Mouse (Mus musculus) hematopoietic stem cell, adult 5-6 weeks (primary cell): ENCODE data around the gene Arrdc2. TPM values are rescaled to one million over a fixed set of nuclear protein-coding genes. Genes with fewer than 3 reads are reported as not detected.
"Not testable (repeated sequence)": the region's sequence is repeated elsewhere in the genome, so short reads cannot be mapped to it uniquely, and the experiment has no call there.

Experiments used
- ATAC-seq, 2 experiments: fragments of 125-278 bp in 1 of 2; replicated peaks in 1 of 2; 2 replicates each; pipeline ENCODE4 v1.8.0; 2016 to 2017; ENCODE audit warnings: inconsistent platforms in 2 of 2, mild to moderate bottlenecking in 2 of 2, moderate number of reproducible peaks in 2 of 2, low read depth in 1 of 2, moderate TSS enrichment in 1 of 2; ENCODE audit not compliant: low FRiP score in 2 of 2, poor library complexity in 2 of 2, severe bottlenecking in 2 of 2, insufficient read depth in 1 of 2, low TSS enrichment in 1 of 2
- total RNA-seq: library from RNA; stranded (forward); fragments of 172-1452, 232-1000 nt; gene quantifications from 2 replicates; pipeline ENCODE4 v1.2.3, GENCODE M21; 2017

Arrdc2 gene
- total RNA-seq, 1 experiment from 2014 or later: 8.6 TPM

DNA sequence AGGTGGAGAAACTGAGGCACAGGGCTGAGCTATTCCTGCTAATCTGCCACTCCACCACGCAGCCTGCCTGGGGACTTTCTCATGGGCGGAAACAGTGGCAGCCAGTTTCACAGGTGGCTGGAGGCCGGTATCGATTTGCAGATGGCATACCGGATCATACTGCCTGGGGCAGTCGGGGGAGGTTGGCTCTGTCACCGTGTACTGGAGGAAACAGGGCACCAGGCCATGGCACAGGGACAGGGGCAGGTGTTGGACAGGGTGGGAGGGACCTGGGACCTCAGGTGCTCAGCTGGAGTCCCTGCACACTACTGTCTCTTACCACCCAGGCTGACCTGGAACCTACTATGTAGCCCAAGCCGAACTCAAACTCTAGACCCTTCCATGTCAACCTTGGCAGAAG, 13.7 kb downstream of the Arrdc2 start:
- ATAC-seq: no peak

DNA sequence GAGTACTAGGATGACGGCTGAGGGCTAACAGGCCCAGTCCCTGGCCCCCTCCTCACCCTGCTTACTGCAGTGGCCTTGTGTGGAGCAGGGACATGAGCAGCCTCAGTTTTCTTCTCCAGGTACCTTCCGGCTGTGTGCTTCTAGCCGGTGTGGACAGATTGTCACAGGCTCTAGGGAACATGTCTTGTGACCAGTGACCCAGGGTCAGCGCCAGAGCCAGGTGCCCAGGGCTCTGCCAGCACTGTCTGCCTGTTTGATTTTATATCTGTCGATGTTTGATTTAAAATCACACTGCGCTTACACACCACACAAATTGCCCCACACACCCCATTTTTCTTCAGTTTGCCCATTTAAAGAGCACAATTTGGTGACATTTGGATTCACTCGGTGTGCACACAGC, 15.7 kb downstream of the Arrdc2 start:
- ATAC-seq: no peak

DNA sequence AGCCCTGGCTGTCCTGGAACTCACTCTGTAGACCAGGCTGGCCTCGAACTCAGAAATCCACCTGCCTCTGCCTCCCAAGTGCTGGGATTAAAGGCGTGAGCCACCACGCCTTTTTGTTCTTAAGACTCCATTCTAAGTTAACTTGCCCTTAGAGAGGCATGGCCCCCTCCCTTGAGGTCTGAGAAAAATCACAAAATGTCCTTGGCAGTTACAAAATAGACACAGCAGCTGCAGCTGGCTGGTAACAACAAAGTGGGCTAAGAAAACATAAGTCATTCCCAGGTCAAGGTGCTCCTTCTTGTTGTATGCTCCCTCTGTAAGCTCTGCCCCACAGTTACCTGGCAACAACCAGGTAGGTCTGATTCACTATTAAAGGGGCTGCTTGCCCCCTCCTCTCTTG, 16.9 kb downstream of the Arrdc2 start:
- ATAC-seq: not testable (repeated sequence)

DNA sequence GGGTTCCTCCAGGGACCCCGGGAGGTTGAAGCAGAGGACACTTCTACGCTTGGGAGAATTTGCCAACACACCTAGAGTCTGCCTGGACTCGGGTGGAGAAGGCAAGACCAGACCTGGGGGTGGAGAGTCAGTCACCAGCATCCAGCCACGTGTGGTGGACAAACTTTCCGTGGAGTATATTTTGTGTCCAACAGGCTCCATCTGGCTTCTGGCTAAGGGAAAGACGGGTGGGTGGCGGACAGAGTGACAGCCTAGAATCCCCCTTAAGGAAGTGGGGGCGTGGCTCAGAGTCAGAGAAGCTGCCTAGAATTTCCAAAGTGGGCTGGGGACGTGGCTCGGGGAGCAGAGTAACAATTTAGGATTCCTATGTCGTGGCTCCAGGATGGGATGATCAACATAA, 17.5 kb downstream of the Arrdc2 start:
- ATAC-seq: no peak

DNA sequence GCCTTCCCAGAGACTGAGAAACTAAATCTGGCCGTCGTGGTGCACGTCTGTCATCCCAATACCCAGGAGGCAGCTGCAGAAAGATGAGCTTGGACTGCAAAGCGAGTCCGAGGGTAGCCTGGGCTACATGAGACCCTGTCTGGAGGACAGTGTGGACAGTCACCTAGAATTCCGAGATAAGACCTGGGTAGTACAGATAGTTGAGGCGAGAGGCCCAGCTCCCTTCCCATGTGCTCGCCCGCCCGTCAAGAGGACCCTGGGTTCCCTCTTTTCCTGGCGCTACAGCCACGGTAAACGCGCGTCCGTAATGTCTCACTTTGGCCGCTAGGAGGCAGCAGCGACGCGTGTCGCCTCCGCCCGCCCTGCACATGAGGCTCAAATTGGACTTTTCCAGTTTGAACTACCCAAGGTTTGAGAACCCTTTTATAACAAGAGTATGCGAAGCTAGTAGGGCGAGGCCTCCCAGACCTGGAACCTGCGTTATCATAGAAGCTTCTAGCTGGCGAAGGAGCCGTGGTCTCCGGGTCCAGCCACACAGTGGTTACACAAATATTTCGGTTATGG, 18.0 kb downstream of the Arrdc2 start:
- ATAC-seq: peak; percentile 85 to 88

DNA sequence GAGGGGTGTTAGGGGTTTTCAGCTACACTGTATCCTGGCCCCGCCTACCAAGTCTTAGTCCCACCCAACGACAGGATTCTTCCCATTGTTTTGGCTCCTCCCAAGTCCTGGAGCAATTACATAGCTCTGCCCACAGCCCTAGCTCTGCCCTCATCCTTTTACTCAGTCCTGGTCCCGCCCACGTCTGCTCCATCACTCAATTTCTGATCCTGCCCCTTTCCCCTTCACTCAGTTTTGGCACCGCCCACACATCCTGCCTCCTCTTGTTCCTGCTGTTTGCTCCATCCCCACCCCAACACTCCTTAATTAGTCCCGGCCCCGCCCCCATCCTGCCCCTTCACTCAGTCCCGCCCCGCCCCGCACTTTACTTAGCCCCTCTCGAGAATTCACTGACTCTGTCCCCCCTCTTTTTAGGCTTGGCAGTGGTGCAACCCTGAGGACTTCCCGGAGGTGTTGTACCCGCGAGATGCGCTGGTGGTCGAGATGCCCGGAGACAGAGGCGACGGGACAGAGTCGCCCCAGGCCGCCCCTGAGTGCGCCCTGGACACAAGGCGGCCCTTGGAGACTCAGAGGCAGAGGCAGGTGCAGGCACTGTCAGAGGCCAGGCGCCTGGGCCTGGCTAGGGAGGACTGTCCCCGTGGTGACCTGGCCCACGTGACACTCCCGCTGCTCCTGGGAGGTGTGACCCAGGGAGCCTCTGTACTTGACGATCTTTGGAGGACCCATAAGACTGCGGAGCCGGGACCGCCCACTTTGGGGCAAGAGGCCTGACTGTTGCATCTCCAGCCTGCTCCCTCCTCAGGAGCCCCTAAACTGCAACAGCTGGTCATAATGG, 19.2 kb downstream of the Arrdc2 start:
- ATAC-seq: no peak

DNA sequence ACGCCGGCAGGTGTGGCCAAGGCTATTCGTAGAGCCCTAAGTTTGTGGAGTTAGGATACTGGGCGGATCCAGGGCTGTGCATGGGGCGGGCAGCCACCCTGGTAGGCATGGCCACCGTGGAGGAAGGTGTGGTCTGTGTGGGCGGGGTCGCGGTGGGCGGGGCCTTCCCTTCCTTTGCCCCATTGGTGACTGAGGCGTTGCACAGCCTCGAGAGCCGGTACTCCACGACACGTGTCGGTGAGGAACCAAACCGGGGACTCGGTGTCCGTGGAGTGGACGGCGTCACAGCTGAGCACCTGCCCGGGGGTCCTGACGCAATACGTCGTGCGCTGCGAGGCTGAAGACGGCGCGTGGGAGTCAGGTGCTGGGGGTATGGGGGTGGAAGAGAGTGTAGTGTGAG, 22.8 kb downstream of the Arrdc2 start:
- no peak for ATAC-seq

DNA sequence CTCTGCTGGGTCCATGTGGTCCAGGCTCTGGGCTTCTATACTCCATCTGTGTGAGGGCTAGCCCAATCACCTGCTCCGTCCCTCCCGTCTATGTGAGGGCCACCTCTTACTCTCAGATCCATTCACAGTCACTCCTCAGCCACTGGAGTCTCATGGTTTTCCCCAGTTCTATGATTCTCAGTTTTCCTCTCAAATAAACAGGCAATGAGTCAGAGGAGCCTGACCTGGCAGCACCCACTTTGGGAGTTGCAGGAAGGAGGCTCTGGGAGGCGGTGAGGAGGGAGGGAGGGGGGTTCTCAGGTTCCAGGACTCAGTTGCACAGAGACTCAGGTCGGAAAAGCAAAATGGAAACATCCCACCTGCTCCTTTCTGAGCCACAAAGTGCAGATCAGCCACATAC, 26.6 kb downstream of the Arrdc2 start:
- ATAC-seq: no peak

DNA sequence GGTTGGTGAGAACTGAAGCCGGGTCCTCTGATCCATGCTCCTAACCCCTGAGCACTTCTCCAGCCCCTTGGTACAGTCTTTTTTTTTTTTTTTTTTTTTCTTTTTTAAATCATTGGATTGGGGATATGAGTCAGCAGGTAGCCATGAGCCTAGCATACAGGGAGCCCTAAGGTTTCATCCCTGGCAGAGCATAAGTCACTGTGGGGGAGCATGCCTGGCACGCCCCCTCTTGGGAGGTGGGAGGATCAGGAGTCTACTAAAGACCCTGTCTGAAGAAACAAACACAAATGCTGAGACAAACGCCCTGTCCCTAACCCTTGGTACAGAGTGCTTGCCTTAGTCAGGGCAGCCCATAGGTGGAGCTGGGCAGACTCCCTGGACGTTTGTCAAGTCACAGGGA, 27.5 kb downstream of the Arrdc2 start:
- no peak for ATAC-seq

DNA sequence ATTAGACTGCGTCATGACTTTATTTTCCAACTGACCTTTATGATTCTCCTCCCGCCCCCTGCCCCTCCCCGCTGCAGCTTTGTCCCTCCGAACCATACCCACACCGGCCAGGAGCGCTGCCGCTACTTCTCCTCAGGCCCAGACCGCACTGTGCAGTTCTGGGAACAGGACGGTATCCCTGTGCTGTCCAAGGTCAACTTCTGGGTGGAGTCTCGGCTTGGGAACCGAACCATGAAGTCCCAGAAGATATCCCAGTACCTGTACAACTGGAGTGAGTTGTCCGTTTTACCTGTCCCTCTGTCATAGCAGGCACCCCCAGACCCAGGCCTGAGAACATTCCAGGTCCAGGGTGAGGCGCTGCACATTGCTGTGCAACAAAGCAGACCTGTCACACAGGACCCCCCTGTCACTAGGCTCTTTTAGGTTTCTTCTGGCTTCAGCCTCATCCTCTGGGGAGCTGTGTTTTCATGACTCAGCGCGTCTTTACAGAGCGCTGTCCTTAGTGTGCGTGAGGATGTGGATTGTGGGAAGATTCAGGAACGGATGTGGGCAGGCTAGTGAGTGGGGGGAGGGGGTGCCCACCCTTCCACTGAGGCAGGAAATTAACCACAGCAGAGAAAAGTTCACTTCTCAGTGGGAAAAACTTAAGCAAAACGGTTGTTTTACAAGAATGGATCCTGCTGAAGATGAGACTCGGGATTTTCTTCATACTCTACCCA, 28.4 kb downstream of the Arrdc2 start:
- peak; percentile 25 to 42; a peak in 1 of 4 replicates for ATAC-seq

DNA sequence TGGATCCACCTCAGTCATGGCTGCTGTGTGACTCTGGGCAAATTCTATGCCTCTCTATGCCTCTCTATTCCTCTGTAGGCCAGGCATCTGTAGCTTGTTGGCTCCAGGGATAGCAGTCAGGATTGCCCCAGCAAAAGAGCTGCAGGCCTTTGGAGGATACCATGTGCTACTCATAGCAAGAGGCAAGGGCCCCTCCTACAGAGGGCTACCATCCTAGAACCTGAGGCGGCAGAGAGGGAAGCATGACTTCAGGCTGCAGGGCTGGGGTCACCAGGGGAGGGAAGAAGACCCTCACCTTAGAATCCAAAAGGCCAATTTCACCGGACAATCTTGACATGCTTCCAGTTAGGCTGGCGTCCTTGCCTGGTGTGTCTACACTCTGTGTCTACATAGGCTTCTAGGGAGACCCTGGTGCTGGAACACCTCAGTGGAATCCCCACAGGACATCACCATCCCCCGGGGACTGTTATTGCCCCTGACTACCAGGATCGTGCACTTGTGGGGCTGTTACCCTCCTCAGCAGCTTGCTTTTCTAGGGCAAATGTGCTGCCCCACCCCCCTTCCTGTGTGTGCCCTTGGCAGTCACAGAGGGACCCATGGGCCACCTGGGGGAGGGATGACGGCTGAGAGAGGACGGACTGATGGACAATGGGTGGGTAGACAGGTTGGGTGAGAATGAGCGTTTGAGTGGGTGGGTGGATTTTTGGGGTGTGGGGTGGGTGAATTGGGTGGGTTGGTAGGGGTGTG, 30.4 kb downstream of the Arrdc2 start:
- ATAC-seq: no peak

DNA sequence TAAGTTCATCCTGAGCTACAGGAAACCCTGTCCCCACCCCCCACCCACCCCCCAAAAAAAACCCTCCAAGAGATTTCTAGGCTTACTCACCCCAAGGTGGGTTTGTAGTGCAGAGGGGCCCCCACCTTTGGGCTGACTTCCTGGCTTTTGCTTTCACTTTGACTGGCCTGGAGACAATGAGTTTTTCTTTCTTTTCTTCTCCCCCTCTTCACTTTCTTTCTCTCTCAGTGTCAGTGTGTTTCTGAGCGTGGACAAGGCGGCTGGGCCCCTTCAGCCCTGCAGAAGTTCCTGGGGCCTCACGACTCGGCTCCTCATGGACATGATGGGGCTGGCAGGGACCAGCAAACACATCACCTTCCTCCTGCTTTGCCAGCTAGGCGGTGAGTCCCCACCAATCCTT, 31.3 kb downstream of the Arrdc2 start, which contains the start of gene Il12rb1:
Gene Il12rb1, plus strand, starts transcription at position 211 of the 400 bp plus-strand sequence.
- ATAC-seq: no peak

DNA sequence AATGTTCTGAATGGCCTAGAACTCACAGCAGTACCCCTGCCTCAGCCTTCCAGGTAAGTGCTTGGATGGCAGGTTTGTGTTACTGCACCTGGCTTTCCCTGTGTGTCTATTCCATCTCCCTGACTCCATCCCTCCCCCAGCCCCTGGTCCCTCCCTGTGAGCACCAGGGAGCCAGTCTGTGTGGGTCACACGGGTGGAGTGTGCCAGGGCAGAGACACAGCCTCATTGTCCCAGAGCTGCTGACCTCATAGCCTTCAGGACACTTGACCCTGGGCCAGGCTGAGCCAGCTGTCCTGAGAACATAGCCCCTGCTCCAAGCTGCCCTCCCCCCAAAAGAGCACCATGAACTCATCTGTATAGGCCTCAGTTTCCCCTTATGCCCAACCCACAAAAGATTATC, 32.2 kb downstream of the Arrdc2 start:
- ATAC-seq: no peak

DNA sequence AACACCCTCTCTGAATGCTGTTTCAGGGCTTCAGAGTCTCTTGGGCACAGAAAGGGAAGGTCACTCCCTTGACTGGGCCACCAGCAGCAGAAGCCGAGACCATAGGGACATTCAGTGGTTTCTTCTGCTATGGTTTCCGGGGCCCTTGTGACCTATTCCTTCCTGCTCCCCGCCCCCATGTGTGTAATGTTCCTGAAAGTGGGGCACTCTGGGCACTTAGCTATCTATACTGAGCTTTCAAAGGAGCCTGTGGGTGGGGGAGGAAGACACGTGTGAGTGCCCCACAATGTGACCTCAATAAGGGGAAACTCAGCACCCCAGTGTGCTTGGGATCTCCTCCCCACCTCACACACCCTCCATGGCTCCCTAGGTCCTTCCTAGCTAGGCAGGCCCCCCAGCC, 33.0 kb downstream of the Arrdc2 start:
- peak in 1 of 2 experiments; percentile 29; a peak in 1 of 4 replicates for ATAC-seq

DNA sequence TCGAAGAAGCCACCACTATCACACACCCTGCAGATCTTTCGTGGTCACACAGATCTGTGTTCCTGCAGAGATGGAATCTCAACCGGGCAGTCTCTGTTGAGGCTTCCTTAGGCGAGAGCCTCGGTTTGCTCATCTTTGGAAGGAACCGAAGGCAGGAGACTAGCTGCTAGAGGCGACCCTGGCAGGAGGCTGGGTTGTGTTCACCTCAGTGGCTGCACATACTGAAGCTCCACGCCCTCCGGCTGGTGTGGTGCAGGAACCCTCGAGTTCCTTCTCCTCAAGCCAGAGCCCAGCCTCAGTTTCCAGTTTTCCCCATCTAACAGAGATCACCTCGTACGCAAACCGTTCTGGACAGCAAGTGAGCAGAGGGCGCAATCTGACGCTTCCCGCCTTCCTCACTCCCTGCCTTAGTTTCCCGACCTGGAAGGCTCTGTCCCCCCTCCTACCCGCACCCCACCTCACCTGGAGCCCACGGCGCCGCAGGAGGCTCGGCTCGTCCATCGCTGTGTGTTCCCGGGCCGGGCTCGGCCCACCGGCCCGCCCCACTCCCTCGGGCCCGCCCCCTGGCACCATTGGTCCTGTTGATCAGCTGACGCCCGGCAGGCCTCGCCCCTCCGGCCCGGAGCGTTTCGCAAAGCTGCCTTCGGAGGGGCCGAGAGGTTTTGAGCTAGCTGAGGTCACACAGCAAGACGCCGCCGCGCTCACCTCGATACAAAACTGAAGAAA, 34.9 kb downstream of the Arrdc2 start, which contains the start of gene Mast3:
Gene Mast3, minus strand, starts transcription at position 574 of the 726 bp plus-strand sequence.
- ATAC-seq: peak; percentile 79 to 83

DNA sequence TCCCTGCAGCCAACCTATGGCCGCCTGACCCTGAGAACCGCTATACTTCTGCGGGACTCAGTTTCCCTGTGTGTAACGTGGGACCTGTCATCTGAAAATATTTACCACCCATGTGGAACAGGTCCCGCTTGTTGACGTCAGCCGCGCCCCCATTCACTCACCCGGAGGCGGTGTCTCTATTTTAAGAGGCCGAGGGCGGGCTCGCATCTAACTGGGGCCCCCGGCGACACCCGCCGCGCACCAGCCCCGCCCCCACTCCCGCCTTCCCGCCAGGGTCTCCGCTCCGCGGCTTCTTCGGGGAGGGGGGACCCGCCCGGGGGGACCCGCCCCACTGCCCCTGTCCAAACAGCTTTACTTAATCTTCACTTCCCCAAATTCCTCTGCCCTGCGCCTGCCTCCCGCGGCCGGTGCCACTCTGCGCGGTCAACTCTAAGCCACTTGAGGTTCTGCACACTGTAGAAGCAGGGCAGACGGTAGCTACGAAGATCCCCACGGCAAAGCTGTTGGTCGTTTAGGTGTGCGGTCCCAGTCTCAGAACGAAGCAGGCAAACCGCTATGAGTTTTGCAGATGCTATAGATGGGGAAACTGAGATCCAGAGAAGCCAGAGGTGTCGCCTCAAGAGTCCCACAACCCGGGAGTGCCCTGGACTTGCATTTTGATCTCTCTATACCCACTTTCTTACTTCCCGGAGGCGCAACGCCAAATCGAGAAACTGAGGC, 35.6 kb downstream of the Arrdc2 start:
- peak; percentile 52 to 60 for ATAC-seq
